Mouse (Mus musculus) lung, embryonic 16.5 days (tissue): ENCODE measurements around the gene Dnajc2. TPM values are rescaled to one million over a fixed set of nuclear protein-coding genes. Genes with fewer than 3 reads are reported as not detected.
"Not testable (repeated sequence)": the region's sequence is repeated elsewhere in the genome, so short reads cannot be mapped to it uniquely, and the experiment has no call there.

Experiments
- ATAC-seq: fragments of 200-750 bp; cut with Nextera tagmentation; 2 replicates; pipeline ENCODE4 v1.8.0; 2017; ENCODE audit warnings: low read depth, mild to moderate bottlenecking, moderate library complexity
- H3K27ac ChIP-seq: fragments of 300-500 bp; sonication (generic); 2 replicates; pipeline ENCODE4 v1.5.1; 2014; ENCODE audit warnings: mild to moderate bottlenecking, control low read depth, low read length
- H3K27me3 ChIP-seq: fragments of 300-500 bp; sonication (generic); 2 replicates; pipeline ENCODE4 v1.6.1; 2014; ENCODE audit warnings: low read depth, low read length, mixed read lengths; ENCODE audit not compliant: control insufficient read depth, insufficient read depth
- H3K36me3 ChIP-seq: fragments of 300-500 bp; sonication (generic); 2 replicates; pipeline ENCODE4 v1.6.1; 2014; ENCODE audit warnings: low read length; ENCODE audit not compliant: control insufficient read depth, insufficient read depth
- H3K4me1 ChIP-seq: fragments of 300-500 bp; sonication (generic); replicated peaks from 2 replicates; pipeline ENCODE4 v1.6.1; 2014; ENCODE audit warnings: low read length, mixed read lengths; ENCODE audit not compliant: control insufficient read depth, insufficient read depth
- H3K4me2 ChIP-seq: fragments of 300-500 bp; sonication (generic); 2 replicates; pipeline ENCODE4 v1.6.1; 2014; ENCODE audit warnings: low read depth, low read length, control low read depth
- H3K4me3 ChIP-seq: fragments of 300-500 bp; sonication (generic); 2 replicates; pipeline ENCODE4 v1.5.1; 2014; ENCODE audit warnings: mild to moderate bottlenecking, low read length, control low read depth
- H3K9ac ChIP-seq: fragments of 300-500 bp; sonication (generic); 2 replicates; pipeline ENCODE4 v1.6.1; 2014; ENCODE audit warnings: low read length, control low read depth
- H3K9me3 ChIP-seq: fragments of 300-500 bp; sonication (generic); 2 replicates; pipeline ENCODE4 v1.6.1; 2016; ENCODE audit warnings: low read length; ENCODE audit not compliant: control insufficient read depth
- WGBS: fragments of 180-500 bp; shearing (Covaris S2); extraction: QIAGEN DNeasy Blood & Tissue Kit; methylation state at CpG from one replicate; pipeline ENCODE4 v1.1.7; 2014; 5-methylcytosine and 5-hydroxymethylcytosine counted together
- polyA plus RNA-seq: library from polyadenylated mRNA; unstranded; fragments of >200 nt; fragmentation: Nextera tagmentation; extraction: Ambion mirVana; gene quantifications from 2 replicates; pipeline ENCODE4 v1.2.1, GENCODE M21; 2015

The Dnajc2 gene
- polyA plus RNA-seq, 1 experiment from 2014 or later = 55.1 TPM

- H3K4me2 ChIP-seq = no peak overlapping the region
- no peak overlapping the region for H3K4me3 ChIP-seq
- H3K27ac ChIP-seq = no peak overlapping the region
- H3K36me3 ChIP-seq = no peaks in the 10 kb centered on the region
- WGBS = 82% methylated on average over 10 of the region's 10 CpGs
- H3K9ac ChIP-seq = no peak overlapping the region
- H3K27me3 ChIP-seq = no peaks in the 10 kb centered on the region
- no peaks in the 10 kb centered on the region for H3K4me1 ChIP-seq
- no peak for ATAC-seq
- no peaks in the 10 kb centered on the region for H3K9me3 ChIP-seq
Measured at GRCm38 (mm10) chr5:21717165-21717715, 67.8 kb downstream of the Dnajc2 start.

- no peak overlapping the region for H3K9ac ChIP-seq
- no peaks in the 10 kb centered on the region for H3K4me1 ChIP-seq
- no peak overlapping the region for H3K27ac ChIP-seq
- no peaks in the 10 kb centered on the region for H3K36me3 ChIP-seq
- 87% methylated on average over 4 of the region's 4 CpGs for WGBS
- ATAC-seq = no peak
- no peak overlapping the region for H3K4me2 ChIP-seq
- no peaks in the 10 kb centered on the region for H3K9me3 ChIP-seq
- H3K27me3 ChIP-seq = no peaks in the 10 kb centered on the region
- H3K4me3 ChIP-seq = no peak overlapping the region
Measured at GRCm38 (mm10) chr5:21714447-21714846, 70.6 kb downstream of the Dnajc2 start.

- Histone ChIP-seq H3K4me1 (no peaks in the 10 kb centered on the region), H3K4me3 (no peak overlapping the region), H3K36me3 (no peaks in the 10 kb centered on the region), H3K4me2 (no peak overlapping the region), H3K27me3 (no peaks in the 10 kb centered on the region), H3K9ac (no peak overlapping the region), H3K9me3 (no peaks in the 10 kb centered on the region), H3K27ac (no peak overlapping the region)
- WGBS = 58% methylated on average over 13 of the region's 13 CpGs
- ATAC-seq = no peak
Measured at GRCm38 (mm10) chr5:21712127-21712715, 72.8 kb downstream of the Dnajc2 start.

GRCm38 (mm10) chr5:21708011-21708410, 77.0 kb downstream of the Dnajc2 start:
- not testable (repeated sequence) for H3K4me3 ChIP-seq, H3K27me3 ChIP-seq, H3K4me2 ChIP-seq, H3K27ac ChIP-seq, H3K4me1 ChIP-seq, ATAC-seq, H3K9ac ChIP-seq, H3K36me3 ChIP-seq, H3K9me3 ChIP-seq
- WGBS = 83% methylated on average over 8 of the region's 8 CpGs

Other genes with a start within 250 kb of the Dnajc2 start
- gene Lrrc17, start 241.7 kb downstream of the Dnajc2 start, polyA plus RNA-seq = 61.1 and 66.3 TPM in 2 replicates
- 0.97 and 1.6 TPM in 2 replicates for gene Fbxl13, start 139.6 kb downstream of the Dnajc2 start, polyA plus RNA-seq
- gene Armc10, start 139.4 kb downstream of the Dnajc2 start, polyA plus RNA-seq = 44.6 and 45.3 TPM in 2 replicates
- 4.7 and 5.5 TPM in 2 replicates for gene Napepld, start 83.9 kb downstream of the Dnajc2 start, polyA plus RNA-seq
- 74.2 and 76.1 TPM in 2 replicates for gene Pmpcb, start 48.1 kb downstream of the Dnajc2 start, polyA plus RNA-seq
- gene Psmc2, start within 50 bp of the Dnajc2 start, polyA plus RNA-seq = 163 and 169 TPM in 2 replicates
- 0.14 TPM in 1 of 2 replicates, not detected in the other for gene Slc26a5, start 80.4 kb upstream of the Dnajc2 start, polyA plus RNA-seq